Mouse (Mus musculus) left cerebral cortex, postnatal 25 days (tissue): ENCODE measurements at regions not wholly inside any gene's neighbourhood (a gene's known extent, or its start where the extent isn't known, plus 50 kb on each side); places are given as distances from the start of the nearest gene placed in this dataset.

Source experiments
- DNase-seq, 2 experiments: peaks; one replicate each; pipeline ENCODE4 v3.0.0; 2022; ENCODE audit warnings: low spot score in 2 of 2, mixed read lengths in 1 of 2
- intact Hi-C: fragments of 180-260 bp; cut with DNase I; formaldehyde crosslinking; loops from one replicate; pipeline ENCODE4 v1.15.1; 2025

DNA sequence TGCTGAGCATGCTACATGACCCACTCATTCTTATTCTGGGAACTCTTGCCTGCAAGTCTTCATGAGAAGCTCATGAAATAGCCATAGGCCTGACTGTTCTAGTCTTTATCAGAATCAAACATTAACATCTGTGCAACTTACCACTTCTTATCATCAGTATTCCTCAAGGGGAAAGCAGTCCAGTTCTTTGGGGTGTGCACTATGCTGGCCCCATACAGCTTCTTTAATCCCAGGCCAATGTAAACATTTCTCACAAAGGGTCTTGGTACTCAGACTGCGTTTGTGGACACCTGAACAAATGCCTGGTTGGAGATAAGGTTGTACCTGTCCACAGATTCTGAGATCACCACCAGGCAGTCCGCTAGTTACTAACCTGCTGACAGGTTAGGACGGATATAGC, 51.3 kb downstream of the 3110018I06Rik start:
- no peak for DNase-seq
- intact Hi-C loops, result no loop called here

DNA sequence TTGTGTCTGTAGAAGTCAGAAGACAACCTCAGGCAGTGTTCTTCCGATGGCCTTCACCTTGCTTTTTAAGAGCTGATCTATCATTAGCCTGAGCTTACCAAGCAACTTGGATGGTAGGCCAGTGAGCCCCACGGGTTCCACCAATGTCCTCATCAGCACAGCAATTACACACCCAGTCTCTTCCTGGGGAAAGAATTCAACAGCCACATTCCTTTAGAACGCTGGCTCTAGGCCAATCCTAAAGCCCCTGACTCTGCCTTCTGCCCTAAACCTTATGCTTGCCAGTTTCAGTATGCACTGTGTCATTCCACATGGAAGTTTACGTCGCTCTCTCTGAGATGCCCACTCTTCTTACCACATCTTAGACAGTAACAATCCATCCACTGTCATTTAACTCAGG, 52.8 kb downstream of the 3110018I06Rik start:
- intact Hi-C loops, result no loop called here
- DNase-seq, result no peak

DNA sequence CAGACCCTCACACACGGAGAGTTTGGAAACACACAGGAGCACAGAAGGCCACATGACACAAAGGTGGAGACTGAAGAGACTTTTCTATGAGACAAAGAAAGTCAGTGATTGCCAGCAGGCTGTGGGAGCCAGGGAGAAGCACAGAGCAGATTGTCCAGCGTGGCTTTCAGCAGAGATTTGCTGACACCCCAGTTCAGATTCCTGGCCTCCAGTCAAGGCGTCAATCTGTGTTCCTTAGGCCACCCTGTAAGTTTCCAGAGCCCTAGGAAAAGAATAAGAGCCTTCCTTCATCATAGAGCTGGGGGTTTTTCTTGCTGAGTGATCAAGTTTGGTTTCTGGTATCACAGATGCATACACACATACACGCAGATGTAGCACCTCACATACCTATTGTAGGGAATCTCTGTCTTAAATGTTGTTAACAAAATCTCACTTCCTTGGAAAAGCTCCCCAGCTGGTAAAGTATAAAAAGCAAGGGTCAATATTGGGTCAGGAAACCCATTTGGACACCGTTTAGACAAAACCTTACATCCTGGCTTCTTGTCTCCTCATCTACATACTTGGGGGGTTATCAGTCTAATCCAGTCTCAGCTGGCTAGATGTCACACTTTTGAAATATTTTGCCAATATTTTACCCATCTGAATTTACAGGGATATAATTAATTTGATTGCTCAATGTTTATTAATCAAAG, 58.9 kb downstream of the 3110018I06Rik start:
- intact Hi-C loops, result no loop called here
- no peak for DNase-seq

DNA sequence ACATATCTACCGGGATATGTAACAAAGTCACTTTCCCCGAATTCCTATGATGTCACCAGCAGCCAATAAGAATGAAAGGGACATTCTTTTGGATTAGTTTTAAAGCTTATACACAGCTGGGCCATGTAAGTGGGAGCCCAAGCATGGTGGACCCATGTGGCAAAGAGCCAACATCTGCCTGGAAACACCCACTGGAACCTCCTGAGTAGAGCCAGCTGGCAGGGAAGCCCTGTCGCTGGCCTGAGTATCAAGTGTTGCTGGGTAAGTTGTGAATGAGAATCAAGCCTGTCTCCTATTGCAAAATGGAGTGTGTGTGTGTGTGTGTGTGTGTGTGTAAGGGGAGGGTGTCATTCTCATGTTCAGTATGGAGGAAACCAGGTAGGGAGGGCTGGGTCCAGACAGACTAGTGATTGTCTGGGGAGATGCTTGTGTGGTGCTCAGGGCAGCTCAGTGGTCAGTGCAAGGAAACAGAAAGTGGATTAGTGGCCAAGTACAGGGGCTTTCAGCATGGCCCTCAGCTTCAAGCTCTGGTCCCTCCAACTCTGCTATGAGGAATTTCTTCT, 59.5 kb downstream of the 3110018I06Rik start:
- intact Hi-C loops, result no loop called here
- no peak for DNase-seq

DNA sequence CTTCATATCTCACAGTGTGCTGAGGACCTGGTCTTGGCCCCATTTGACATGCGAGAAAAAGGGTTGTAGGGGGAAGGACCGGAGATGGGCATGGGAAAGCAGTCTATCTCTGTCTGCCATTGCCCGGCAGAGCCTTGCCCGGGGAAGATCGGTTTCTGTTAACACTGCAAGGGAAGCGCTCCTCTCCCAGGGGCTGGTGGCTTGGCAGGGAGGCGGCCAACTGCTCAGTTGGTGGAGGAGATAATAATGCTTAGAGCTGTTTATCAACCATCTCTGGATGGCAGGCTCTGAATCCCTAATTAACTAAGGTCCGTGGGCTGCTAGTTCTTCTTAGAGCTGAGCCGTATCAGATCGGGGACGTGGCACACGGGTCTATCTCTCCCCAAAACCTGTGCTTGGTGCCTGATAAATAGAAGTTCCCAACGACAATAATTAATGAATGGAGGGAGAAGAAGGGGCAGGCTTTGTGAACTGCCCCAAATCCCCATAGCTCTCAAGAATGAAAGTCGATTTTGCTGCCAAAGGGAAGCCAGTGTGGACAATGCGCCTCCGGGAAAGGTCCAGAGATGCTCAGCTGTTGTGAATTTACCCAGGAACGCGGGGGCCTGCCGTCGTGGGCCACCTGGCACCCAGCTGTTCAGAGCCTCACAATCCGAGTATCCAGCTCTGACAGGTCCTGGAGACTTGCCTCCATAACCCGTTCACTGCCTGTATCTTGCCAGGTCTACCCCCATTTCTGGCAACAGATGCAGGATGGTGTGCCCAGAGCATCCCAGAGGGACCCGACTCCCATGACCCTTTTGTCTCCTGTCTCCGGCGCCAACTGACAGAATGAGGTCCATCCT, 61.2 kb downstream of the 3110018I06Rik start:
- no peak for DNase-seq
- intact Hi-C loops, result no loop called here

DNA sequence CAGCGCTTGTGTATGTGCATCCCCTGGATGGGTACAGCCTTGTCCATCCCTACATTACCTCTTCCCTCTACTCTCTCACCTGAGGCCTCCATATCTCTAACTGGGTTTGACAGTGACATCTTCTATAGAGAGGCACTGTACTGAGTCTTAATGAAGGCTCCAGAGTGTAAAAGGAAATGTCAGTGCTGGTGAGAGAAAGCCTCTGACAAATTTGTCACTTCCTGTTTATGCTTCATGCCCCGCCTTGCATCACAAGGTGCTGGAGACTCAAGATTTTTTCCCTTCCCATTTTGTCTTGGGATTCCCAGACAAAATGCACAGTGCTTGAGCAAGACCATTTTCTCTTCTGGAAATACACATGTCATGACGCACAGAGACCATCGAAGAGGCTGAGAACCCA, 70.8 kb downstream of the 3110018I06Rik start:
- DNase-seq, result no peak
- intact Hi-C loops, result no loop called here

DNA sequence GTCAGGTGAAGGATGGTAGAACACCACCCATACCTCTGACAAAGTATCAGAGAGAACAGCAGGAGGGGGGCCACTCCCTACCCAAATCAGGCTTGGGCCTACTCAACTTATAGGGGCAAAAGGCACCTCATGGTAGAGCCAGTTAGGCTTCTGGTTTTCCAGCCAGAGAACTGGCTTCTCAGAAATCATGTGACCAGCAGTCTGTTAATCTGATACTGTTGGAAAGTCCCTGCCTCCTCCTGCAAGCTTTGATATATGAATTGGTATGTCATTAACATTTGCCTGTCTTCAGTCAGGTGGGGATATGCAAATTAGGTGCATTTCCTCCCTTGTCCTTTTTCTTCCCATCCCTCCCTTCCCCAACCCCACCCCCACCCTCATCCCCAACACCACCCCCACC, 71.7 kb downstream of the 3110018I06Rik start:
- DNase-seq, result no peak
- intact Hi-C loops, result no loop called here

DNA sequence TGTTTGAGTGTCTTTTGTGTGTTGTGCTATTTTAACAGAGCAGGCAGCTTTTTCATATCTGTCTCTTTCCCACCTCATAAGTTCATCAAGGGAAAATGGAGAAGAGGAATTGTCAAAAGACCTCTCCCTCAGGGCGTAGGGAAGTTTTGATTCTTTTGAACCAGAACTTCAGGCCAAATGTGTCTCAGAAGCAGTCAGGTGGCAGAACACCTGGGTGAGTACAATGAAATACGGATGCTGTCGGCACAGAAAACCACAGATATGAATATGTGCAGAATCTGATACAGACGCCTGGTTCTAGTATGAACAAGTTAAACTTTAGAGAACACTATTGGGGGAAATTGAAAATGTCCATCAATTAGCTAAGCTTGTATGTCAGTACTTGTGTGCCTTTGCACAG, 84.2 kb downstream of the 3110018I06Rik start:
- intact Hi-C loops, result no loop called here
- DNase-seq, result no peak

DNA sequence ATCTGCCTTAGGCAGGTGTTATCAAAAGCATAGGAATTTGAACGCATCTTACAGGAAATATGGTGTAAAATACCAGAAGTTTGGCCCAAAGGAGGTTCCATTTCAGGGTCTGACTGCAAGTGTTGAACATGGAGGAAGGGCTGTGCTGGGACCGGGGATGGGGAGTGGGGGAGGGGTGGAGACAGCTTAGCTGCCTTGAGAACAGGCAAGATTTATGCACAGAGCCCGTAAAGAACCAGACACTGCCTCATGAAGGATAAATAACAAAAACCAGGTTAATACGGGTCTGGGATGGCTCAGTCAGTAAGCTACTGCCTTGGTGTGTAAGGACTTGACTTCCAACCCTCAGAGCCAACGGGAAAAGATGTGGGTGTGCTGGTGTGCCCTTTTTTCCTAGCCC, 91.1 kb downstream of the 3110018I06Rik start:
- no peak for DNase-seq
- intact Hi-C loops, result no loop called here

DNA sequence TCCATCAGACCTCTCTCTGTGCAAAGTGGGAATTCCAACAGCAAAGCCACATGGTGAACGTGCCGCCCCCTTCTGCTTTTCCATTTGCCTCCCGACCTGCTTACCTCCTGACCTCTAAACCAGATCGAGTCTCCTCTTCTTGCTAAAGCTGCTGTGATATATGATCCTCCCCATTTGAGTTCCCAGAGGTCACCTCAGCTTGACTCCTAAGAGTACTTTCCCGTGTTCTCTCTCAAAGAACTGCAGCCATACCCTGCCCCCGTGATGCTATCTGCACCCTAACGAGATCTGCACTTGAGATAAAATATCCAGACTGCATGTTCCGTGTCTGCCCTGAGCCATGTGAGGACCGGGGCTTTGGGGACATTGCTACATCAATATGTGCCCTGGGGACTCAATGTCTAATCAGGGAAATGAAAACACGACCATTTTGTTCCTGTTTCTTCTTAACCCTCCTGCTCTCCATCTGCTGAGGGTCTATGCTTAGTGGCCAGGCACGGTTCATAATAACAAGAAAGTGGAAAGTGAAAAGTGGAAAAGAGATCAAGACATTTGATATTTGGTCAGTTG, 94.8 kb downstream of the 3110018I06Rik start:
- no peak for DNase-seq
- intact Hi-C loops, result no loop called here

DNA sequence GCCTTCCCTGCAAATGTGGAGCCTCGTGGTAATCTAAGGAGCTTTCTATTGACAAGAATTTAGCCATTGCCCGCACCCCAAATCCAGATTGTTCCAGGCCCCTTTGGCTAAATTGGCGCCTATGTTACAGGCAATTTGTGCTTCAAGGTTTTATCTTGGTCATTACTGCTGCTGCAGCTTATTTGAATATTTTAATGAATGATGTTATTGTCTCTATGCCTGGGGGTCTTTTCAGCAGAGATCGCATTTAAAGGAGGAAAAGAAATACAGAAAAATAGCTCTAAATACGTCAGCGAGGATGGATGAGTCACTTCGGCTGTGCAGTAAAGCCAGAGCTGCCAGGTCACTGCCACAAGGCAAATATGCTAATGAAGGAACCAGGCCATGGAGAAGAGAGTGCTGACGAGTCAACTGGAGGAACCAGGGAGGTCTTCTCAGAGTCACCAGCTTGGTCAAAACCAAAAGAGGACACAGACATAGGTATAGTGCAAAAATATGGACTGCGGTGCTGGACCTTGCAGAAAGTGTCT, 97.3 kb downstream of the 3110018I06Rik start:
- intact Hi-C loops, result no loop called here
- DNase-seq, result no peak

DNA sequence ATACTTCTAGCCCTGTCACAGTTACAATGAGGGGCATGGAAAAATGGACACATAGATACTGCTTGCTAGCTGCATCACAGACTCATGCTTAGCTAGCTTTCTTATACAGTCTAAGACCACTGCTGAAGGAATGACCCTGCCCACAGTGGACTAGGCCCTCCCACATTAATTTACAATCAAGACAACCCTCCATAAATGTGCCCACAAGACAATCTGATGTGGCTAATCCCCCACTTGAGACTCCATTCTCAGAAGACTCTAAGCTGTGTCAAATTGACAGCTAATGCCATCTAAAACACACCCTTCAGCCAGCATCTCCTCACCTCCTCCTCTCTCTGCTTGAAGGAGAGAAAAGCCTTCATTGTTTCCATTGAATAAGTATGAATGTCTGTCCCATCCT, 107.8 kb downstream of the 3110018I06Rik start:
- DNase-seq, result no peak
- intact Hi-C loops, result no loop called here

DNA sequence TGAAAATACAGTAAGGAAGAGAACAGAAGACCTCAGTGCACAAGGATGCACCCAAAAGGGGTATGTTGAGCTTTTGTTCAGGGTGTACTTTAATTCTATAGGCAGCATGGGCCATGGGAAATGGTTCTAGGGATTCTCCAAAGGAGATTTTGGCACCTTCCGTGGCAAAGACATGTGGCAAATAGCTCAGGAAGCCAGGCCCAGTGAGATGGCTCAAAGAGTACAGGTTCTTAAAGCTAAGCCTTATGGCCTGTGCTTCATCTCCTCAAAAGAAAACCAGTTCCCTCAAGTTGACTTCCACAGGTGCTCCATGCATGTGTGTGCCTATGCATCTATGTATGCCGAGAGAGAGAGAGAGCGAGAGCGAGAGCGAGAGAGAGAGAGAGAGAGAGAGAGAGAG, 112.1 kb downstream of the 3110018I06Rik start:
- no peak for DNase-seq
- intact Hi-C loops, result no loop called here

DNA sequence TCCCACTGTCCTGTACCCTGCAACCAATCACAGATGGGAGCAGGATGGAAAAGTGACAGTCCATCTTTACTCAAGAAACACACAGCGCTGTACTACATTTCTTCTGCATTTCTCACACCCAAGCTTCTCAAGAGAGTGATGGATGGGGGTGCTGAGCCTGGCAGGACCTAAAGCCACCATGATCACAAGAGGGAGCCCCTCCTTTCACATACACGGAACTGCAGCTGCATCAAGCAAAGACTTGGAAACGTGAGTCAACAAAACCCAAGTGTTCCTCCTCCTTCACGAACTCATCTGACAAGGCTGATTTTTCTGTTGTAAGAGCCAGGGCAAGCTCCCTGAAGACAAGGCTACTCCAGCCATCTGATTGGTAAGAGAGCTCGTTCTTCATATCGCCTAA, 120.5 kb downstream of the 3110018I06Rik start:
- DNase-seq, result no peak
- intact Hi-C loops, result no loop called here

DNA sequence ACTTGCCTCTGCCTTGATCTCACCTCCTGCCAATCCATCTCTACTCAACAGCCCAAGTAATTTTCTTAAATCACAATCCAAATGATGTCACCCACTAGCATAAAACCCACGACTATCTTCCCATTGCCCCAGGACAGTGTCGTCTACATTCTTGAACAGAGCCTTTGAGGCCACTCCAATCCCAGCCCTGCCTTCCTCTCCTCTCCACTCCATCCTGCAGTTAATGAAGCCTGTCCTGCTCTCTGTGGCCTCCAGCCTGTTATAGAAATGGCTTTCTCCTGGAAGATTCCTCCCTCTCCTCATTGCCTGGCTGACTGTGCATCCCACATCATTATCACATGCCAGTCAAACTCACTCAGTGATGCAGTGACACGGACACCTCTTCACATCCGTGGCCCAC, 121.6 kb downstream of the 3110018I06Rik start:
- no peak for DNase-seq
- intact Hi-C loops, result no loop called here

DNA sequence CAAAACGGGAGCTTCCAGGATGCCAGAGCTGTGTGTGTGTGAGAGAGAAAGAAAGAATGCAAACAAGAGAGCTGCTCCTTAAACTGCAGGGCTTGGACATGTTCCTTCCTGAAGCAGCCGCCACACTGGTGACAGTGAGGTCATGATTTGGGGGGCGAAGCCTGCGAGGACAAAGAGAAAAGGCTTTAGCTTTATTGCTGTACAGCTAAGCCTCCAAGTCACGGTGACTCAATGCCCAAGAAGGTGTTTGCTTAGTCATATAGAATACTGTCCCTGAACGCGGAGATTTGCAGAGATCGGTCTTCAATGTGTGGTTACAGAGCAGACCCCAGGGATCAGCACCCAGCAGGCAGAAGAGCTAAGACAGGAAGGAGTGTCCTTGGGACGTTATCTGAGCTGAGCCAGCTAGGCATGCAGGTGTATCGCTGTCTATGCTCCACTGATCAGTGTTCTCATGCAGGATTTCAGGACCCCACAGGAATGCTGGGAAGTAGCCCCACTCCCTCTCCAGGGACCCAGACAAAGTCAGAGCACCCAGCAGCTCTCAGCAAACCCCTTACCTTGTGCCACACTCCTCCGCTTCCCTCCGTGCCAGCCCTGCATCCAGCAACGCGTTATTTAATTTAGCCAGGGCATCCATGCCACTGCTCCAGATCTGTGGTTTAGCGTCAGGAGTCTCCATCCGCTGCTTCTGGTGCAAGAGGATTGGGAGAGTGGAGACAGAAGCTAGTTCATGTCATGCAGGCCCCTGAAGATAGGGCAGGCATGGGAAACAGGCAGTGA, 129.0 kb downstream of the 3110018I06Rik start:
- DNase-seq, result no peak
- intact Hi-C loops, result no loop called here

DNA sequence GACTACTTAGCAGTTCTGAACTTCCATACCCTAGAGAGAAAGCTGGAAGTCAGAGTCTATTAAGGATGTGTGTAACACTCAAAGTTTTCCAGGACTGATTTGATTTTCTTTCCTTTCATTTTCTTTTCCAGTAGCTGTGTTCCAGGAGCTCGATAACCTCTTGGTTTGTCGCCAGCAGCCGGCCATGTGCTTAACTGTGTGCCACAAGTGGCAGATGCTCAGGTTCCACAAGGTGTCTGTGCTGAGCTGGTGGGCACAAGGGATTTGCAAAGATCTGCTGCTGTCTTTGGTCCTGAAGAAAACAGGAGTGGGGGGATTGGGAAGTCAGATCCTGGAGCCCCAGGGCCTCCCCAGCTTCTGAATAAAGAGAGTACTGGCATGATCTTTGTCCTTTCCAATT, 136.0 kb downstream of the 3110018I06Rik start:
- intact Hi-C loops, result no loop called here
- DNase-seq, result no peak

DNA sequence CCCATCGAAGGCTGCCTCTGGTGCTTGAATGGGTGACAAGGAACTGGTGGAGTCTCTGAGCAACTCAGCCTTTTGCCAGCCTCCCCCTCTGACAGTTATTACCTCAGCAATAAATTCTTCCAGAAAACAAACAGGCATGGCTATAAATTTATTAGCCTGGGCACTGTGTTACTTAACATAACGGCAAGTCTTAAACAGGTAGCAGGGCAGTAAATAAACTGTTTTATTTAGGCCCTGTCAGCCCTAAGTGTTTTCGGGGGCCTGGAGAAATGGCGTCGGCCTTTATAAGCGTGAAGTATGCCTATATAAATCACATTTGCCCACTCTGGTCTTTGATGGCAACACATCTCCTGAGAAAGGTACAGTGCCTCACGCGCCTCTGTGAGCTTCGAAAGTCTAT, 159.6 kb downstream of the 3110018I06Rik start:
- intact Hi-C loops, result no loop called here
- no peak for DNase-seq

DNA sequence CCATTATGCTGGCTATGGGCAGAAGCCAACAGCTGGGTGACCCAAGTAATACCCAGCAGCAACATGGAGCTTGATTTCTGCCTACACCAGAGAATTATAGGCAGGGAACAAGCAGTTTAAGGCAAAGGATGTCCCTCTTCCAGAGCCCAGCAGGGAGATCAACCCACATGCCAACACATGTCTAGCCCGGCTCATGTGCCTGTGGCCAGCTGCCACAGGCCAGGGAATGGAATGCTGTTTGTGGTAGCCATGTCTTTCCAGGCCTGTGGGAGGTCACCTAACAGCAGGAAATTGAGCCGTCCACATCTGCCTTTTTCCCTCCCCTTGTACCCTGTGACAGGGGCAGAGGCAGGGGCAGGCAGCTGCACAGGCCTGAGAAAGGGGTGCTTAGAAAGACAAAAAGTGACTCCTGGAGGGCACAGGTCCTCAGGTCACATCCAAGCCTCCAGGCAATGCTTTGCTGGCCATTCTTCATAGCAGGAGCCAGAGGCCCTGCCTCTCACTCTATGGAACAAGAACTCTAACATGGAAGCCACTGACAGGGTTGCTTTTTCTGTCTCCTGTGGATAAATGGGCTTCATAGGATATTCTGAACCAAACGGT, 163.8 kb downstream of the 3110018I06Rik start:
- intact Hi-C loops, result no loop called here
- no peak for DNase-seq
